Mouse (Mus musculus) T-helper 17 cell (primary cell): ENCODE data around the gene Tbc1d8.

Source experiments
- in situ Hi-C, 2 experiments: fragments of 300-600 bp; cut with MboI, MseI; formaldehyde crosslinking; loops; 1 replicate in 1 of 2; 2 replicates in 1 of 2; pipeline ENCODE4 v1.15.1; 2025; ENCODE audit warnings: high pct_unique_total_duplicates in 2 of 2

The Tbc1d8 gene

DNA sequence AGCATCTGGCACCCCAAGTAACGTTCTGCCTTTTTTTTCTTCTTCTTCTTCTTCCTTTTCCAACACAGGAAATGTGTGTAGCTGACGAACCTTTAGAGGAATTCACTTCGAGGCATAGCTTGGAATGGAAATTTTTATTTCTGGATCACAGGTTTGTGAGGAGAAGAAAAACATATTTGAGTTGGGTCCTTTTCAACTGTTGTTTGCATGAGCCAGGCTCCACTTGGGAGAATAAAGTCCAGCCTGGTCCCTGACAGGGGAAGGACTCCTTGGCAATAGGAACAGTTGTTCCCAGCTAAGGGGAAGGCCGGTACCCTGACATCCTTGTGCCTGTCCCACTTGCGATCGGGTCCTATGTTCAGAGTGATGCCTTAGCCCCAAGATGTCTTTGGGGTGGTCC lies 153.3 kb downstream of the Tbc1d8 start:
- in situ Hi-C loops = no loop called here

DNA sequence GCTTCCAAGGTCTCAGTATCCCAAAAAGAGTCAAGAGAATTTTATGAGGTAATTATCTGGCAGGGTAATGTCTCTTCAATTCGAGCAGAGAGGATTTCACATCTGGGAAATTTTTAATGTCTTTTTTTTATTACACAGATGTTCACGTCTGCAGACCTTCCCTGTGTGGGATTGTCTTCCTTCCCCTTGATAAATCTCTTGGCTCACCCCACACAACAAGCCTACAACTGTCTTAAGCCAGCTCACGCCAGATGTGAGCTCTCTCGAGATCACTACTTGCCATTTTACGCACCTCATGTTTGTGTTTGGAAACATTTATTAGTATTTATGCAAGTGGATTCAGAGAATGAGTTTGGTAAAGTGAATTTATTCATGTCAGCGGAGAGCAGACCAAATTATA lies 156.6 kb downstream of the Tbc1d8 start:
- in situ Hi-C loops = no loop called here
